Mouse (Mus musculus): Measurements from ENCODE around the gene 6030408B16Rik.

DNA sequence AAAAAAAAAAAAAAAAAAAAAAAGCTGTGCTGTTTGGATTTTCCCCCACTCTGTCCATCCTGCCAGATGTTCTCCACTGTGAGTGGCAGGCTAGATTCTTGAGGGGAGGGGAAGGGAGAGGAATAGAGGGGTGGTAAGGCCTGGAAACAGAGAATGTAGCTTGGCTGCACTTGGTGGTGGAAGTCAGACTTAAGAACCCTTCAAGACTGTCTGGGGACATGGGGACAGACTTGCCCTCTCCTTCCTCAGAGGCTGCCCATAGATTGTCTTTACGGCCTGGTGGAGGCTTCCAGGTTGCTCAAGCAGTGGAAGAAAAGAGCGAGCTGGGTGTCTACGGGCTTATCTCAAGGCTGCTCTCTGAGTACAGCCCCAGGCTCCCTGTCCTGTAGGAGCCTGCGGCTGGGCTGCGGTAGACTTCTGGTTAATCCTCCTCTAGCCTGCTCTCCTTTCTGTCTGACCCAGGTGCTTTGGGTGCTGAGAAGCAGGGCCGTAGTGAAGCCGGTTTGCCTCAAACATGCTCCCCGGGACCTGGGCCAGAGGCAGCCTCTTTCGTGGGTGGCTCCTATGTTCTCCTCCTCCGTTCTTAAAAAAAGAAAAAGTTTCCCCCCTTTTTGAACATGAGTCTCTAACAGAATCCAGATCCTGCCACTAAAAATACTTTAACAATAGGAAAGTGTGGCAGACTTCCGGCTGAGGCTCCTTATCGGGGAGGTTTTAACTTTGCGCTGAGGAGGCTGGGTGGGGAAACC is 32.0 kb upstream of the 6030408B16Rik start:
- TF ChIP-seq ZC3H11A (IDR thresholded peaks at IDR 0.05; ENCODE audit: borderline replicate concordance, low read depth, low read length) (no peak), CHD2 (IDR thresholded peaks at IDR 0.05; ENCODE audit: low read depth, low read length) (no peak)

Data from ES-E14 (cell line).